Mouse (Mus musculus): Measurements from ENCODE around the gene Btbd16. TPM values are rescaled to one million over a fixed set of nuclear protein-coding genes. Genes with fewer than 3 reads are reported as not detected.
A peak's percentile ranks its signal among the peaks of the same experiment; 100 is the strongest.

Btbd16 gene
- not detected in 2 replicates for polyA plus RNA-seq (2015; fragmentation: Nextera tagmentation; extraction: Ambion mirVana)

DNA sequence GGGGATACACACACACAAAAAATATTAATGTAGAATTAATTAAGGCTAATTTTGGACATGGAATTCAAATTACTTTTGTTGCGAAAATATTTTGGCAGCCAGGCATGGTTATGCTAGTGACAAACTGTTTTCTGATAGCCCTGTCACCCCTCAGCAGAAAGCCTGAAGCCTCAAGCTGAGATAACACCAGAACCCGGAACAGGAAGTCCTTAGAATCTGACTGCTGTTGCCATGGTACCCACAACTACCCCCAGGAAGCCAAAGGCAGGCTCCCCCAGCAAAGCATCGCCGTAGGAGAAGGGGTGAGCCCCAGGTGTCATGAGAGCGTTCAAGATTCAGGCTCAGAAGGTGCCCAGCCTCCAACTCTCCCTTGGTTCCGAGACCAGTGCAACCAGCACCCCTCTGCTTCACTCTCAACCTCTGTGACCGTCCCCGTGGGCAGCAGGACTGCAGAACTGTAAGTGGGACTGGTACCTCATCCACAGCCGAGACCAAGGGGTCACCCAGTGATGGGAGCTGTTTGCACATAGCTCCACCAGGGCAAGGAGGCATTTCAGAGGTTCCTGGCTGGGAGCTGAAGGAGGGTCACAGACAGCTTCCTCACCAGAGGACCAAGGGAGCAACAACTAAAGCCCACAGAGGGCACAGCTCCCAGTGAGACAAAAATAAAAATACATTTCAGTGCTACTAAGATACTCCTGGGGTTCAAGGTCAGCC, at the start of gene Btbd16:
Gene Btbd16, plus strand, starts transcription at position 156 of the 717 bp plus-strand sequence.
- H3K9ac ChIP-seq, result no peak within 1 kb of the TSS
- no peak within 1 kb of the TSS for H3K4me2 ChIP-seq
- H3K4me3 ChIP-seq (replicated peaks), result no peak within 1 kb of the TSS
- WGBS, result 60% methylated on average over 9 of the region's 9 CpGs
- H3K4me1 ChIP-seq, result no peaks in the 10 kb centered on the region
- ATAC-seq (replicated peaks; ENCODE audit: low FRiP score), result no peak
- no peaks in the 10 kb centered on the region for H3K36me3 ChIP-seq
- H3K9me3 ChIP-seq (replicated peaks), result no peaks in the 10 kb centered on the region
- H3K27me3 ChIP-seq, result no peaks in the 10 kb centered on the region
- H3K27ac ChIP-seq, result no peak within 1 kb of the TSS

DNA sequence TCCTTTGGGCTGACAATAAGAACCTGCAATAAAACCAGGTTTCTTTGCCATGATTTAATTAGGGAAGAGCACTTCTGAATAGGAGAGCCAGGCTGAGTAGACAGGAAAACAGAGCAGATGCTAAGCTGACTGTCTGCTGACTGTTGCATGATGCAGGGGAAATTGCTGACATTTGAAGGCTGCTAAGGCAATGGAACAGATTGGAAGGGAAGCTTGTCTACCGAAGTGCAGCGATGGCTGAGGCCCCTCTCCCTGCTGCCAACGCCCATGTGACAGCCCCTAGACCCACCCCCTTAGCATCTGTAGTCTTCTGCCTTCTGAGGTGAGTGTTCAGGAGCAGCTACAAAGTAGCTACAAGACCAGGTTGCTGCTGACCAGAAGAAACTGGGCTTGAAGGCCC, 47.7 kb upstream of the Btbd16 start:
- Histone ChIP-seq H3K4me3 (replicated peaks) (no peak overlapping the region), H3K36me3 (peaks cover 41% of the 10 kb centered on the region), H3K4me1 (peaks cover 32% of the 10 kb centered on the region), H3K9ac (no peak overlapping the region), H3K9me3 (replicated peaks) (no peaks in the 10 kb centered on the region), H3K27ac (peak overlapping the region; percentile 75), H3K4me2 (no peak overlapping the region), H3K27me3 (no peaks in the 10 kb centered on the region)
- ATAC-seq (replicated peaks; ENCODE audit: low FRiP score), result no peak
- 63% methylated on average over 3 of the region's 3 CpGs for WGBS

DNA sequence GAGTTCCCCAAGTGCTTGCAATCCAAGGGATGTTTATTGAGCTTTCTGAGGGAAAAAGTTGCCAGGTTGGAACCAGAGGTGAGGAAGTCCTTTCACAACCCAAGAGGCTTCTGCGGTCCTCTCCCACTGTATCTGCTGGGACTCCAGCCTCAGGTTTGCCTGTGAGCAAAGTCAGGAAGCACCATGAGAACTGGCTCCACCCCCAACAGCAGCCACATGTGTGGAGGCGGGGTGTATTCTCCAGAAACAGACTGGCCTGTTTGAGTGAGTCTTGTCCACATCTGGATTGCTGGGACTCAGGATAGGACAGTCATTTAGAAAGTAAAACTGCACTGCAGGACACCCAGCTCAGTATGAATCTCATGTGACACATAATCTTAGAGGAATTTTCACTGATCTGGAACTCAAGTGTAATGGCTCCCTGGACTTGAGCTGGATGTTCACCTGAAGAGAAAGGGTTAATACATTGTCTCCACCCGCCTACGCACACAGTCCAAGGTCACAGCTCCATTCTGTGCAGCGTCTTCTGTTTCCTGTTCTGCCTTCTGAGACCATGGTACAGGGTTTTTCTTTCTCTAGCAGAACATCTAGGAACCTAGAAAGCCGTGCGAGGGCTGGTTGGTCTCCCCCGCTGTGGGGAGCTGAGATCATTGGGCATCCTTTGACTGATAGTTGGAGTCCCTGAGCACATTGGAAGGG, 47.0 kb upstream of the Btbd16 start:
- H3K4me1 ChIP-seq, result peaks cover 26% of the 10 kb centered on the region
- no peaks in the 10 kb centered on the region for H3K9me3 ChIP-seq (replicated peaks)
- 34% methylated on average over 8 of the region's 8 CpGs for WGBS
- H3K27ac ChIP-seq, result peak overlapping the region; percentile 75
- H3K36me3 ChIP-seq, result peaks cover 43% of the 10 kb centered on the region
- peak; percentile 52 for ATAC-seq (replicated peaks; ENCODE audit: low FRiP score)
- no peak overlapping the region for H3K9ac ChIP-seq
- peak overlapping the region; percentile 30; the same call in 1 of the 2 replicates for H3K4me2 ChIP-seq
- H3K27me3 ChIP-seq, result no peaks in the 10 kb centered on the region
- no peak overlapping the region for H3K4me3 ChIP-seq (replicated peaks)

DNA sequence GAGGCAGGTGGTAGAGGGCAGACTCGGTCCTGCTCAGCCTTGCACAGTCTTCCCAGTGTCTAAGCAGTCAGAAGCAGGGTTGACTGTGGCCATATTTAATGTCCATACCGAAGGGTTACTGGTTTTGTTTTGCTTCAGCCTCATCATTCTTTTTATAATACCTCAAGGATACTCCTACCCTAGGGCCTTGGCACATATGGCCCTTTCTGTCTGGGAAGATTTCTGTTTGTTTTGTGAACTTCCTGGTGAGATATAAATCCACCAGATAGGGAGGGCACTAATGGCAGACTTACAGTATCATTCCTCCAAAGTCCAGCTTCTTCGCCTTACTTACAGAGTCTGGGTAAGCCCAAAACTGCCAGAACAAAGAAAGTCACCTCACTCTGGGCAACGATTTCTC, 46.3 kb upstream of the Btbd16 start:
- H3K4me3 ChIP-seq (replicated peaks), result no peak overlapping the region
- no peak for ATAC-seq (replicated peaks; ENCODE audit: low FRiP score)
- H3K4me2 ChIP-seq, result no peak overlapping the region
- H3K9me3 ChIP-seq (replicated peaks), result no peaks in the 10 kb centered on the region
- no peaks in the 10 kb centered on the region for H3K27me3 ChIP-seq
- H3K4me1 ChIP-seq, result peaks cover 31% of the 10 kb centered on the region
- H3K27ac ChIP-seq, result peak overlapping the region; percentile 75
- peaks cover 43% of the 10 kb centered on the region for H3K36me3 ChIP-seq
- 67% methylated on average over 4 of the region's 4 CpGs for WGBS
- H3K9ac ChIP-seq, result no peak overlapping the region

DNA sequence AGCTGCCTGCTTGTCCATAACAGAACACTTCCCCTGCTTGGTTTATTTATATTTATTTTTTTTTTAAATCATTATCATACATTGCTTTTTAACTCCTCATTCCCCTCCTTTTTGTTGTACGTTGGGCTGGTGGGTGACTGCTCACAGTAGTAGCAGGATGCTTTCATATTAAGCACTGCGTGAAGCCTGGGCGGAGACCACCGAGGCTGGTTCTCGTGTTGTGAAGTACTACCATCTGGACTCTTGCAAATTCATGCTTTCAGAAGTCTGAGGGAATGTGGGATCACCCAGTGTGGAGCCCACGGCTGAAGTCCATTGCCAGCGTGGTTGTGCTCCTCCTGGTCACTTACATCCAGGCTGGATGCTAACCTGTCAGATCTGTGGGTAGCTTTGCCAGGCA, 42.1 kb upstream of the Btbd16 start:
- peak overlapping the region; percentile 14; the same call in 1 of the 2 replicates for H3K27ac ChIP-seq
- no peak overlapping the region for H3K4me2 ChIP-seq
- H3K36me3 ChIP-seq, result peaks cover 65% of the 10 kb centered on the region
- H3K9ac ChIP-seq, result no peak overlapping the region
- 82% methylated on average over 7 of the region's 7 CpGs for WGBS
- H3K27me3 ChIP-seq, result no peaks in the 10 kb centered on the region
- no peak overlapping the region for H3K4me3 ChIP-seq (replicated peaks)
- ATAC-seq (replicated peaks; ENCODE audit: low FRiP score), result no peak
- peaks cover 30% of the 10 kb centered on the region for H3K4me1 ChIP-seq
- no peaks in the 10 kb centered on the region for H3K9me3 ChIP-seq (replicated peaks)

DNA sequence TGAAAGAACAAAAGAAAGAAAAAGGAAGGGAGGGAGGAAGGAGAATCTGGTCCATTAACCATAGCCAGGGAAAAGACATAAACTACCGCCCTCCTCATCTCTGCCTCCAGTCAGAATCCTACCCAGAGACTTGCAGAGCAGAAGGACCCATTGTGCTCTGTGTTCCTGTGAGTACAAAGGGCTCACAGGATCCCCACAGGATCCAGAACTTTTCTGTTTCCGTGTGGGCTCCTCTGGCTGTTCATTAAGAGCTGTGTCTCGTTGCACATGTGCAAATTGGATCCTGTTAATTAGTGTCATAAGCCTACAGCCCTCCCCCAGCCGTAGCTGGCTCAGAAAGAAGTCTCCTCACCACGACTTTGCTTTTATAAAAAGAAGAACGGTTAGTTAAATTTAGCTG, 41.0 kb upstream of the Btbd16 start:
- H3K9ac ChIP-seq, result no peak overlapping the region
- H3K4me2 ChIP-seq, result no peak overlapping the region
- H3K4me3 ChIP-seq (replicated peaks), result no peak overlapping the region
- no peaks in the 10 kb centered on the region for H3K27me3 ChIP-seq
- WGBS, result 50% methylated on average over 6 of the region's 6 CpGs
- H3K27ac ChIP-seq, result peak overlapping the region; percentile 45
- ATAC-seq (replicated peaks; ENCODE audit: low FRiP score), result no peak
- H3K4me1 ChIP-seq, result peaks cover 18% of the 10 kb centered on the region
- H3K9me3 ChIP-seq (replicated peaks), result no peaks in the 10 kb centered on the region
- peaks cover 74% of the 10 kb centered on the region for H3K36me3 ChIP-seq

DNA sequence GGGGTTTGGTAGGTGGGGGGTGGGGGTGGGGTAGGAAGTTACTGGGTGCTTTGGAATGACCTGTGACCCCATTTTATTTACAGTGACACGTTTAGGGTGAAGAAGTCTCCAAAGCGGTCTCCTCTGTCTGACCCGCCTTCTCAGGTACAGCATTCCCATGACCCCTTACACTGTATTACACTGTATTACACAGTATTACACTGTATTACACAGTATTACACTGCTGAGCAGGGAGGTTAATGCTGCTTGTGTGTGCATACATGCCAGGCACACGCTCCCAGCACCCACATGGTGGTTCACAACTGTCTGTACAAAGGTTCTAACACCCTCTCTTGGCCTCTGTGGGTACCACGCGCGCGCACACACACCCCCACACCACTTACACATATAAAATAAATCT, 40.4 kb upstream of the Btbd16 start:
- H3K36me3 ChIP-seq, result peaks cover 74% of the 10 kb centered on the region
- WGBS, result 93% methylated on average over 8 of the region's 8 CpGs
- H3K9ac ChIP-seq, result no peak overlapping the region
- peaks cover 15% of the 10 kb centered on the region; the same call in 1 of the 2 replicates for H3K4me1 ChIP-seq
- no peaks in the 10 kb centered on the region for H3K9me3 ChIP-seq (replicated peaks)
- ATAC-seq (replicated peaks; ENCODE audit: low FRiP score), result no peak
- no peaks in the 10 kb centered on the region for H3K27me3 ChIP-seq
- no peak overlapping the region for H3K4me2 ChIP-seq
- no peak overlapping the region for H3K4me3 ChIP-seq (replicated peaks)
- peak overlapping the region; percentile 45; the same call in 1 of the 2 replicates for H3K27ac ChIP-seq

DNA sequence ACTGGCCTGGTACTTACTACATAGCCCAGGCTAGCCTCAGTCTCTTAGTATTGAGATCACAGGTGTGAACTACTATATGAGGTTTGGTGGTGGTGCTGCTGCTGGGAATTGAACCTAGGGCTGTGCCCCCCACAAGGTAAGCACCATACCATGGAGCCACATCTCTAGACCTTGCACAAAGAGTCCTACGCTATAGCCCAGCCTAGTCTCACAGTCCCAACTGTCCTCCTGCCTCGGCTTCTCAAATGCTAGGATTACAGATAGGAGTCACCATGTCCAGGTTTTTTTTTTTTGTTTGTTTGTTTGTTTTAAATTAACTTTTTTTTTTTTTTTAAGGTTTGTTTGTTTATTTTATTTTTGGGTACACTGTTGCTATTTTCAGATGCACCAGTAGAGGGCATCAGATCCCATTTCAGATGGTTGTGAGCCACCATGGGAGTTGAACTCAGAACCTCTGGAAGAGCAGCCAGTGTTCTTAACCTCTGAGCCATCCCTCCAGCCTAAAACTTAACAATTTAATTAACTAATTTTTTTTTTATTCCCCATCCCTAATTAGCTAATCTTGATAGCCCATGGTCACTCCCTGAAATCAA, 39.6 kb upstream of the Btbd16 start:
- H3K4me1 ChIP-seq, result peaks cover 15% of the 10 kb centered on the region; the same call in 1 of the 2 replicates
- WGBS, result 98% methylated on average over 2 of the region's 2 CpGs
- no peak overlapping the region for H3K27ac ChIP-seq
- peaks cover 73% of the 10 kb centered on the region for H3K36me3 ChIP-seq
- H3K9ac ChIP-seq, result no peak overlapping the region
- no peak overlapping the region for H3K4me2 ChIP-seq
- H3K4me3 ChIP-seq (replicated peaks), result no peak overlapping the region
- no peaks in the 10 kb centered on the region for H3K9me3 ChIP-seq (replicated peaks)
- ATAC-seq (replicated peaks; ENCODE audit: low FRiP score), result no peak
- H3K27me3 ChIP-seq, result no peaks in the 10 kb centered on the region

DNA sequence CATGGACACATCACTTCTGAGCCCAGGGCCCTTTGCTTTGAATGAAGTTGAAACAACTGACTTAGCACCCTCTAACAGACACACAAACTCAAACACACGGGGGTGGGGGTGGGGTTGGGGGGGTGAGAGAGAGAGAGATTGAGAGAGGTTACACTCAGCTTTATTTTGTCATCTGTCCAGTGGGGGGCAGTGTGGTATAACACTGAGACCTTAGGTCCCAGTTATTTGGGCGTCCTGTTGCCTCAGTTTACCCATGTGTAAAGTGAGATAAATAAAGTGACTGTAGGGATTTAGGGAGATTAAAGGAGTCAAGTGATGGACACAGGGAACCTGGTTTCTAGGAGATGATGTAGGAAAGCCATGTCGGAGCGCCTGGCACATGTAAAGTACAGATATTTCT, 32.8 kb upstream of the Btbd16 start:
- H3K36me3 ChIP-seq, result peaks cover 97% of the 10 kb centered on the region

DNA sequence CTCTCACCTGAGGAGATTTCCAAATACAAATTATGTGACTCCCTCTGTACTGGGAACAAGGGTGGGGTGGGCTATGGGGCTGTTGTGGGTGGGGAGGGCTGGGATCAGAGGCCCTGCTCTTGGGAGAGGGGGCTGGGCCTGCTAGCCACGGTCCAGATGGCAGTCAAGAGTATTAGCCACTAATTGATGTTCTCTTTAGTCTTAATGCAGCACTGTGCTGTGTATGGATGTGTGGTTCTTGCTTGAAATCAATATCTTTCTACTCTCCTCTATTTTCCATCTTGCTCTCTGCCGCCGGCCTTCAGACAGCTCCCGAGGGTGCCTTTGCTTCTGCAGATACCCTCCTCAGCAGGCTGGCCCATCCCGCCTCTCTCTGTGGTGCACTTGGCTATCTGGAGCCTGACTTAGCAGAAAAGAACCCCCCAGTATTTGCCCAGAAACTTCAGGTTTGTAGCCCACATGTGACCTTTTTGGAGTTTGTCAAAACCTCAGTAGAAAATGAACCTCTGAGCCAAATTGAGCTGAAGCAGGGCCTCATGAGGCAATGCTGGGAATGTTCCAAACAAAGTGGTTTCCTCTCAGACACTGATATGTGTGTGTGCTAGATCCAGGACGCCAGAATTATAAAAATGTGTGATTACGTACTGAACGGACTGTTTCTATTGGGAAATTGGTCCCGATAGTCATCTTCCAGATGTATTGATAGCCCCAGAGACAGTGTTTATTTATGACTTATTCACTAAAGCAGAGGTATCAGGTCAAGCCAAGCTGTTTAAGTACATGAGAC, 30.4 kb upstream of the Btbd16 start:
- no peaks in the 10 kb centered on the region for H3K9me3 ChIP-seq (replicated peaks)
- no peaks in the 10 kb centered on the region for H3K27me3 ChIP-seq
- H3K36me3 ChIP-seq, result peaks cover 93% of the 10 kb centered on the region
- no peak for ATAC-seq (replicated peaks; ENCODE audit: low FRiP score)
- WGBS, result 85% methylated on average over 9 of the region's 9 CpGs
- H3K4me3 ChIP-seq (replicated peaks), result no peak overlapping the region
- no peak overlapping the region for H3K9ac ChIP-seq
- H3K4me1 ChIP-seq, result peaks cover 5% of the 10 kb centered on the region; the same call in 1 of the 2 replicates
- no peak overlapping the region for H3K4me2 ChIP-seq
- H3K27ac ChIP-seq, result no peak overlapping the region

More for the DNA sequence above, 32.8 kb upstream of the Btbd16 start:
- Histone ChIP-seq H3K27ac (no peak overlapping the region), H3K4me1 (peaks cover 5% of the 10 kb centered on the region; the same call in 1 of the 2 replicates), H3K4me2 (no peak overlapping the region), H3K9me3 (replicated peaks) (no peaks in the 10 kb centered on the region), H3K4me3 (replicated peaks) (no peak overlapping the region), H3K27me3 (no peaks in the 10 kb centered on the region), H3K9ac (no peak overlapping the region)
- no peak for ATAC-seq (replicated peaks; ENCODE audit: low FRiP score)
- 85% methylated on average over 4 of the region's 4 CpGs for WGBS

DNA sequence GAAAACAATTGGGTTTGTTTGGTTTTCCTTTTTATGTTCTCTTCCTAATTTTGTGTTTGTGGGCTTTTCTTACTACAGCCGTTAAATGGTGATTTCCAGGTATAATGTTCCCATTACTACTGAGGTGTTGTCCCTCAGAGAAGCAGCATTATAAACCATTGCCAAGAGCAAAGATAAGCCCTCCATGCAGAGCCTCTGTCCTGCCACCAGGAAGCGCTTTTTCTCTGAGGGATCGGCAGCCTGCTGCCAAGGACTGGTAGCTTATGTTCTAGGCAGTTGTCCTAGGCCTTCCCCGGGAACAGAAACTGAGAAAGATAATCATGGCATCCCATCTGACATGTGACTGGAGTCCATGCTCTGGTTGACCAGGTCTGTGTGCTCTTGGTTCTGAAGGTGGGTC, 24.7 kb upstream of the Btbd16 start:
- no peaks in the 10 kb centered on the region for H3K27me3 ChIP-seq
- H3K4me3 ChIP-seq (replicated peaks), result no peak overlapping the region
- H3K36me3 ChIP-seq, result peaks cover 72% of the 10 kb centered on the region
- H3K4me2 ChIP-seq, result no peak overlapping the region
- 90% methylated on average over 4 of the region's 4 CpGs for WGBS
- no peaks in the 10 kb centered on the region for H3K9me3 ChIP-seq (replicated peaks)
- no peak overlapping the region for H3K9ac ChIP-seq
- no peak for ATAC-seq (replicated peaks; ENCODE audit: low FRiP score)
- H3K4me1 ChIP-seq, result peaks cover 8% of the 10 kb centered on the region; the same call in 1 of the 2 replicates
- H3K27ac ChIP-seq, result no peak overlapping the region

Measured in kidney, embryonic 15.5 days (tissue).